Mouse (Mus musculus): ENCODE measurements around the gene Tctn1. TPM values are rescaled to one million over a fixed set of nuclear protein-coding genes. Genes with fewer than 3 reads are reported as not detected.
A peak's percentile ranks its signal among the peaks of the same experiment; 100 is the strongest.

Tctn1 gene
- 10 to 100 TPM; 12.7 to 13.6 TPM for total RNA-seq (2021)
- long read RNA-seq, experiment 1, partial matches to known transcripts = 0 of 1 reads
- long read RNA-seq, experiment 1, other reads (novel, unspliced or antisense) = 1 of 1 reads
- long read RNA-seq, experiment 2 = 0 reads

DNA sequence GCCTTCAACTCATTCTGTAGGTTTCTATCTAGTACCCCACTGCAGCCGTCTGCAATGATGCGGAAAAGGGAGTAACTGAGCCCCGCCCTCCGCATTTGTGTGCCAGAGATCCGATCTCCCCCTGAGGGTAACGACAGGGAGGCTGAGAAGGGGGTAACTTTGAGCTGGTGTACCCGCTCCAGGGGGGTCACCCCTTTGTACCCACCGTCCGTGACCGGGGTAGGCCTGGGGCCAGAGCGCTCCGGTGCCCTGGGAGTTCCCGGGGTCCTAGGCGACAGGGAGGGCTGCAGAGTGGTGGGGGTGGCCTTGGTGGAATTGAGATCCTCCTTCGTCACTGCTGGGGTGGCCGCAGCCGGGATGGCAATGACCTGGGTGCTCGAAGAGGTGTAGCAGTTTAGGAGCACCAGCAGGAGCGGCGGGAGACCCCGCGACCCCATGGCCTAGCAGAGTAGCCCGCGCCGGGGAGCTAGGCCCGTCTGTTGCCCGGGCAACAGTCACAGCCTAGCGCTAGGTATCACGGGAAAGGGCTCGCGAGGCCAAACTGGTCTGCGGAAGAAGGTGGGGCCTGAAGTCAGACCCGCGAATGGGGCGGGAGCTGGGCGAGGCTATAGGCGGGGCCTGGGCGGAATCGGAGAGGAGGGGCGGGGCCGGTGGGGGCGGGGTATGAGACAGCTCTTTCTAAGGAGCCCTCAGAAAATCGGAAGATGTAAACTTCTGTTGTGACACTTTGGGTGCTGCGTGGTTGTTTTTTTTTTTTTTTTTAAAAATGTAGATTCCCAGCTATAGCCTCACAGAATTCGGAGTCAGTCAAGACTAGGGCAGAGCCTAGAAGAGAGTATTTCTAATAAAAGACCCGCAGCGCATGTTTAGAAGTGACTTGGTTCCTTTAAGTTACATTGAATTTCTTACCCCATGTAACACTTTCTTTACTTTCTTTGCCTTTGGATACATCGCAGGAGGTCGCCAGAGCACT lies at the start of gene Tctn1:
TSS of gene Tctn1 (minus strand) at position 528 of the 973 bp plus-strand sequence.
- DNase-seq (ENCODE audit: low spot score in 2 of 2) = peak; percentile 75 to 85

DNA sequence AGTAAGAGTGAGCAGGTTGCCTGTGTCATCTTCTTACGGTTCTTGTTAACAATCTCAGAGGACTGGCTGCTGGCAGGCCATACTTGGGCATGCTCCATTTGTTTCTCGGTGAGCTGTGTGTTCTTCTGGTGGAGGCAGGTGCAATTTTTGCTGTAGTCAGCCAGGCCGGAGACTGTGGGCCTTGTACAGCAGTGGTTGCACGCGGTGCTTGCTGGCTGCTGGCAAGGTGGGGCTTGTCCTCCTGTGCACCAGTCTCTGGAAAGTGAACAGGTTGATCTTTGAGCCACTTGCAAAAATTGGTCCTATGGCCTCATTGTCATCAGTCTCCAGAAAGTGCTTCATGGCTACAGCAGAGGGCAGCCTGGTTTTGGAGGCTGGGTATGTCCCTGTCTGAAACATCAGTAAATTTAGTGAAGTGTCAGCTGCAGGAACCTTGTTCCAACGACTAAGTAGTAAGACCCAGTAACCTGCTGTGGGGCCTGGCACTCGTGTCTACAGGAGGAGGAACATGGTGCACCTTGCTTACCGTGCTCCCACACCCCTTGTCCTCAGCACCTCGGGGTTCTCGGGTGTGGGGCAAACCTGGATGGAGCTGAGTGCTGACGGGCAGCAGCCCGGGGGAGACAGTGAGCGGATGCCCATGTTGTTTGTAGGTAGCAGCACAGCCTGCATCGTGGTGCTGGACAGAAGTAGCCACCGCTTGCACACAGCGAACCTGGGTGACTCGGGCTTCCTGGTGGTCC lies 48.9 kb upstream of the Tctn1 start:
- DNase-seq (ENCODE audit: low spot score in 2 of 2) = no peak

DNA sequence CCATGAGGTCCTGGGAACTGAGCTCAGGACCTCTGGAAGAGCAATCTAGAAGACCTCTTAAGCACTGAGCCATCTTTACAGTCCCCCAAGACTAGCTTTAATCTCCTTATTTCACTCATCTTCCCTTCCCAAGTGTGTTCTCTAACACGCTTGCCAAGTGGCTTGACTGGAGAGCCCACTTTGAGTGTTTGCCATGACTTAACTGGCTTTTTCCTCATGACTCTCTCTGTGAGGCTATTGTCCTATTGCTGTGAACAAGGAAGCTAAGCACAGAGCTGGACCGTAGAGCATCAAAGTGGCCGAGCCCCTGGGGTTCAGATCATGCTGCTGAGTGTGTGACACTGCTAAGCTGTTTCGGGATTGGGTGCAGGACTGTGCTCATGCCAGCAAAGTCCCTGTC lies 48.1 kb upstream of the Tctn1 start:
- no peak for DNase-seq (ENCODE audit: low spot score in 2 of 2)

DNA sequence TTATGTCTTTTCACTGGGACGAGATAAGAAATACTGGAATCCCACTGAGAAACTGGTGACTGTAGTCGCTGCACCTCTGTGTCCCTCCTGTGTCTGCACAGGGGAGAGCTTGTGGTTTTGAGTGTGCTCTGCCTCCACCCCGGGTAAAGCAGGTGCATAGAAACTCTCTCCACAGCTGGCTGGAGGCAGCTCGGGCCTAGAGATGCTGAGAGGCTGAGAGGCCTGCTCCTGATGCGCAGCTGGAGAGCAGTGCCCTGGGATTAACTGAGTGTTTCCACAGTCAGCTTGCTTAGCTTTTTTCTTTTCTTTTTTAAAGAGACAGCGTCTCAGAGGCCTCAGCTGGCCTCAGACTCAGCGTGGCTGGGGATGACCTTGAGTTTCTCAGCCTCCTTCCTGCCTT lies 47.4 kb upstream of the Tctn1 start:
- DNase-seq (ENCODE audit: low spot score in 2 of 2) = no peak

DNA sequence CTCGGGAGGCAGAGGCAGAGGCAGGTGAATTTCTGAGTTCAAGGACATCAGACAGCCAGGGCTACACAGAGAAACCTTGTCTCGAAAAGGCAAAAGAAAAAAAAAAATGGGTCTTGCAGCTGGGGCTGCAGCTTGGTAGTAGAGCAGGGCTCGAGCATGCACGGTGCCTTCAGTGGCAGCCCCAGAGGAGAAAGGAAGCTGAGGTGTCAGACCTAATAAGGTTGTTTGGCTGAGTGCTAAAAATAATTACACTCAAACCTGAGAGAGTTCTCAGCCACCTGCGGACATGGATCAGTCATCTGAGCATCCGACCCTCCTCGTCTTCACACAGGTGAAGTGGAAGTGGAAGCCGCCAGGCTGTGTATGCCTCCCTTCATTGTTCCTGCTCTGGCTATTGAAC lies 46.4 kb upstream of the Tctn1 start:
- no peak for DNase-seq (ENCODE audit: low spot score in 2 of 2)

DNA sequence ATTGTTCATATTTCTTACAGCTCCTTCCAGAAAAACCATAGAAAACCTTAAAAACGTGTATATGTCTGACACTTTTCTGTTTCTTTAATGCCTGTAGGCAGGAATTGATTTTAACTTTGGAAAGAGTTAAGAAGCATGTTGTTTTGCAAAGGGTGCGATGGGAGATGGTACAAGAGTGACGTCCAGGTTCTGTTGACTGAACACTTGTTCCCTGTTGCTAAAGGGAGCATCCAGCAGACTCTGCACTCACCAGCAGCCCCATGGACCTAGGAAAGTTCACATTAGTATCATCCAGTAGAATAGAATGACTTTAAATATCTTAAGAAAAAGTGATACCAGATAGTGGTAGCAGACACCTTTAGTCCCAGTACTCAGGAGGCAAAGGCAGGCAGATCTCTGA lies 42.3 kb upstream of the Tctn1 start:
- no peak for DNase-seq (ENCODE audit: low spot score in 2 of 2)

DNA sequence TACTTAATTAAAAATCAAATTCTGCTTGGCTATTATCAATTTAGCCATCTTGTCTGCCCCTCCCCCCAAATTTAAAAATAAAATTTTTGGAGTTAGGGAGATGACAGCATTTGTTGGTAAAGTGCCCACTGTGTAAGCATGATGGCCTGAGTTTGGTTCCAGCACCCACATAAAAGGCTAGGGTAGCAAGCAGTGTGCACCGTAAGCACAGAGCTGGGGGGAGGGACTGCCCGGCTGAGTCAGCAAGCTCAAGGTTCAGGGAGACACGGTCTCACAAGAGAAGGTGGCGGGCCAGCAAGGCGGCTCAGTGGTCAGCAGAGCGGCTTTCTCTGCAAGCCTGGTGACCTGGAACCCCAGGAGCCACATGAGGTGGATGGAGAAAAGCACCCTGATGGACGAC lies 41.2 kb upstream of the Tctn1 start:
- DNase-seq (ENCODE audit: low spot score in 2 of 2) = no peak

DNA sequence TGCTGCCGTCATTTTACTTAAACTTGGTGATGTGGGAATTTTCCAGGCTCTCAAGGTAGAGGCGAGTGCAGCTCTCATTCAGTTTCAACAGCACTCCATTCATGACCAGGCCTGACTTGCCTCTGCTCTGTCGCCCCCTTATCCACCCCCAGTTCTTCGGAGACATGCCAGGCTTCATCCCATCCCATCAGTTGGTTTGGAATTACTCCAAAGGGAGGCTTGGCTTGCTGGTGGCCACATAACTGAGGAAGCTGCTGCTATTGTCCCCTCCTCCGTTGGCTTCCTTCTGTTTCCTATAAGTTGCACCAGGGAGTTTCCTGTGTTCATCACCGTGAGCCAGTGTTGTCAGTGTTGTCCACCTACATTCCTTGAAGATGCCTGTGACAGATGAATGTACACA lies 40.3 kb upstream of the Tctn1 start:
- no peak for DNase-seq (ENCODE audit: low spot score in 2 of 2)

DNA sequence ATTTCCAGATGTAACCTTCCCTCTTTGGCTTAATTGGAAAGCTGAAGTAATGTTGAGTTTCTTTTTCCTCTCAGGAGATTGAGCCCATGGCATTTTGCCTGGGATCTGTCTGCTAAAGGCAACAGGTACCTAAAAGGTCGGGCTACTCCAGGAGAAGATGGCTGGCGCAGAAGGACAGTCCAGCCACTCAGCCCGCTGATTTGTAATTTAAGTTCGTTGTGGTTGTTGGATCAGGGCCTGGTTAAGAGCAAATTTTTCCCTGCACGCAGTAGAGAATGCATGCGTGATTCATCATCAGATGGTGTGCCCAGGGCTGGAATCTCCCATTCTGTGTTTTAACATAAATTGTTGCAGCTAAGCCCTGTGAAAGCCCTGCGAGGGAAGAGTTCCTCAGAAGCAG lies 39.7 kb upstream of the Tctn1 start:
- DNase-seq (ENCODE audit: low spot score in 2 of 2) = no peak

DNA sequence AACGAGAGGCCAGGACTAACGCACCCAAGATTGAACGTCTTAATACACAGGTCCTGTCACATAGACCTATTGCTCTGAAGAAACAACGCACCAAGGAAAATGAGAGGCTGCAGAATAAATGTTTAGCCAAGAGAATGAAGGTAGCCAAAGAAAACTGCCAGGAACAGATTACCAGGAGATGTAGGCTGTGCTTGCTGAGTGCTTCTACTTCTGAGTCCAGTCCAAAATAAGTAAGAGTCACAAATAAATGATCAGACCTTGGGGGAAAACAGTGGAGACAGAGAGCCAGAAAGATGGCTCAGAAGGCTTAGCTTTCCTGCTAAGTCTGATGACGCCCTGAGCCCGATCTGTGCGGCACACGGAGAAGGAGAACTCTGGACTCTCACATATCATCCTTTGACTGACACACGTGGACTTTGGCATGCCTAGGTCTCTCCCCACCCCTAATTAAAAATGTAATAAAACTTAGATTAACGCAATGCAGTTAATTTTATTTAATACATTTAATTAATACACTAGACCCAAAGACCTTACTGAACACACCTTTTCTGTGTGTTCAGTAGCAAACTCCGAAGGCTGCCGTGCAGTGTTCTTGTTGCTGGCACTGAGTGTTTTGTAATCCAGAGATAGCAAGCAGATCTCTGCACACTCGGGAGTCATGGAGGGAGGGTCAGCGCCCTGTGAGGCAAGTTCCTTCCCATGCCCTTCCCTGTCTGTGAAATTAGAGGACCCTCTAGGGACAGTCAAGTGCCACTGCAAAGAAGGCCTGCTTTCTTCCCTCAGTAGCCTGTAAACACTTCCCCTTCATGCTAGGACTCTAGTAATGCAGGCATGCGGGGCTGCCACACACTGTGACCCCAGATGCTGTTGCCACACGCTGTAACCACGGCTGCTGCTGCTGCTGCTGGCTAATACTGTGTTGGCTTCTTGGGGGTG lies 38.8 kb upstream of the Tctn1 start:
- no peak for DNase-seq (ENCODE audit: low spot score in 2 of 2)

DNA sequence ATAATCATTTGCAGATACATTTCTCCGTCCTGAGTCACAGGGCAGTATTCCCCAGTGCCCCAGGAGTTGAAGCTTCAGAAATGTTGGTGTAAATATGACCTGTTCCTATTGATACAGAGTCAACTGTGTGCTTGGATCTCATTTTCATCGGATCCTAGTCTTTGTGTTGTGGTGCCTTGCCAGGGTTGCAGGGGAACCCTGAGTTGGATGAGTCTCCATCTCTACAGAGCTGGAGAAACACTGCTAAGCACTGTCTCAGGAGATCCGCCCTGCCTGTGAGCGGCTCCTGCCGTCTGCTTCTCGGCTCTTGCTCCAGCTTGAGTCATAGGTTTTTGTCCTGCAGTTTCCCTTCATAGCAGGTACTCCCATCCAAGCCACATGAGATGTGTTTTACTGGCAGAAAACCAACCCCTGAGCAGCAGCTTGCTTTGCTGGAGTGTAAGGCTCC lies 35.8 kb upstream of the Tctn1 start:
- DNase-seq (ENCODE audit: low spot score in 2 of 2) = no peak

DNA sequence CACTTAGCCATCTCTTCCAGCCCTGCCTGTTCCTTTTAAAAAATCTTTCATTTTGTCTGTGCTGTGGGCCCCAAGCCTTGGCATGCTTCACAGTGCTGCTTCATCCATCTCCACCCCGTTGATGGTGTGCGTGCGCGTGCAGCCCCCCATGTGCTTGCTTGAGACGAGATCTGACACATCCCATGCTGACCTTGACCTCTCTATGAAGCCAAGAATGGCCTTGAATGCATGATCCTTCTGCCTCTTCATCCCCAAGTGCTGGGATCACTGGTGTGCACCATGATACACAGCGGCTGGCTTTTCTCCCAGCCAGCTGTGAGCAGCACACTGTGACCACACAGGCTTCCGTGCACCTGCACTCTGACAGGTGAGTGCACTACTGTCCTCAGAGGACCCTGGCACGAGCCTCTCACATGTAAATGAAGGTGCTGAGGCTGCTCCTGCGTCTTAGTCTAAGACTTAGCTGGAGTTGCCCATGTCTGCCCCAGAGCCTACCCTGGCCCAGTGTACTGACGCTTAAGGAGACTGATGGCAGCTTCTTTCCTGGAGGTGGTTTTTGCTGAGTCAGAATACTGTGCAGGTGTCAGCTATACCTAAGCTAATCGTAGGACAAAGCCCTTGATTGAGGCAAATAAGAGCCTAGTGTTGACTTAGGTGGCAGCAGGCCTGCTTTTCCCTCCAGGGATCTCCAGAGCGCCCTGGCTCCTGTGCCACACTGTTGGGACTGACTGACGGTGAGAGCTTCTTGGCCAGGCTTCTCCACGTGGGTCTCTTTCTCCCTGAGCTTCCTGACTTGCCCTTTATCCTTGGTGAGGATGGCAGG lies 31.1 kb upstream of the Tctn1 start:
- DNase-seq (ENCODE audit: low spot score in 2 of 2) = no peak

DNA sequence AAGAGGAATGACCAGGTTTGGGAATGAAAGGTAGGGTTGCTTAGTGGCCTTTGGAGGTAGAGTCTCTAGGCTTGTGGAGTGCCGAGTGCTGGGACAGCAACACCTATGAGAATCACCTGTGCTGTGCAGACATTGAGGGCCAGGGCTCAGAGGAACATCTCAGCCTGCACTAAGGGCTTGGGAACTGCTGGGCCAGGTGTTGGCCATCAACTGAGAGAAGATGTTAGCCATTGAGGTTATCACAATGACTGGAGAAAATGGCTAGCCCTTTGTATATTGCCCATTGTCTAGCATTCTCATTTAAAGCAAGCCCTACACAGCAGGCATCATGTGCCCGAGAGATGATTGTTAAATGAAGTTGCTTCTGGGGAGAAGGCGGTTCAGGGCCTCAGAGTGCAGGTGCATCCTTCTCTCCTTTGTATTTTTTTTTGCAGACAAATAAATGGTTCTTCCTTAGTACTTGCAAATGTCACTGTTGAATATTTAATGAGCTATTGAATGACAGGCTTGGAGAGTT lies 30.0 kb upstream of the Tctn1 start:
- DNase-seq (ENCODE audit: low spot score in 2 of 2) = no peak

DNA sequence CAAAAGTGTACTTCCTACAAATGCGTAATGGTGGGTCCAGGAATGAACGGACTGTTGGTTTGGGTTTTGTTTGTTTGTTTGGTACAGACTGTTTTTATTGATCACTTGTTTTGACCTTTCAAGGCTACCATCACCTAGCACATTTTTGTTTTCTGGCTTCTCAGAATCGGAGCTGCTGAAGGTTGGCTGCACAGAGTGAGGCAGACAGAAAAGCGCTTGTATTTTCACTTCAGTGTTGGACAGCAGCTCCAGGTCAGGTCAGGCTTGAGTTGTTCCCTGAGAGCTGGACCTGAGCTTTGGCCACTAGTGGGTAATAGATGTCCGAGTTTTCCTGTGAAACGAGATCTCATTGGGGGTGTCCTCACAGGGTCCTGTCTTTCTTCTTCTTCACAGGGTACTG lies 28.9 kb upstream of the Tctn1 start:
- no peak for DNase-seq (ENCODE audit: low spot score in 2 of 2)

DNA sequence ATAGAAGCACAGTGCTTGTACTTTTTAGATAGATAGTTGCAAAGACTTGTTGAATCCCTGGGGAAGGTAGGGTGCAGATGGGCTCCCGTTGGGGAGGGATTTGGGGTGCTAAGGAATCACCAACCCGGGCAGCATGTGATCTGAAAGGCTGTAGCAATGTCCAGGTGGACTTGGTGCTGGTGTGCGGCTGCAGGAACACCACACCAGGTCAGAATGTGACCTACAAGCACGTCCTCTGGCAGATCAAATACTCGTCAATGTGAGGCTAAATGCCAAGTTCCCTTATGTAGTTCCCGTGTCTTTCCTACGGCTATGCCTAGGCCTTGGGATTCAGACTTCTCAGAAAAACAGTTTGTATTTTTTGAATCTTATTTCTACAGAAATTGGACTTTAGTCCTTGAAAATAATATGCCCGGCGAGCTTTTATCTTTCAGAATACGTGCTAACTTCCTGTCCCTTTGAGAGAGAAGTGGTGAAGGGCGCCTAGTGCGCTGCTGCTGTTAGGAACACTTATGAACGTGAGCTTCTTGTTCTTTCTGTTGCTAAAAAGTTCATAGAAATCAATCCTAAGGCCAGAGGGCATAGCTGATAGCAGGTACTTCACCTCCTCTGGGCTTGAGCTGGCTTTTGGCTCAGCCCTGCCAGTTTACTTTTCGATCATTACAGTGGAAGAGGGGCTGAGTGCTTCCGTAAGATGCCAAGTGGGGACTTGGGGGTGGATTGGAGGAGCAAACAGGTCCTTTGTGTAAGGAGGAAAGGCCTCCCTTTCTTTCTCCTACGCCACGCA lies 27.5 kb upstream of the Tctn1 start:
- DNase-seq (ENCODE audit: low spot score in 2 of 2) = no peak

DNA sequence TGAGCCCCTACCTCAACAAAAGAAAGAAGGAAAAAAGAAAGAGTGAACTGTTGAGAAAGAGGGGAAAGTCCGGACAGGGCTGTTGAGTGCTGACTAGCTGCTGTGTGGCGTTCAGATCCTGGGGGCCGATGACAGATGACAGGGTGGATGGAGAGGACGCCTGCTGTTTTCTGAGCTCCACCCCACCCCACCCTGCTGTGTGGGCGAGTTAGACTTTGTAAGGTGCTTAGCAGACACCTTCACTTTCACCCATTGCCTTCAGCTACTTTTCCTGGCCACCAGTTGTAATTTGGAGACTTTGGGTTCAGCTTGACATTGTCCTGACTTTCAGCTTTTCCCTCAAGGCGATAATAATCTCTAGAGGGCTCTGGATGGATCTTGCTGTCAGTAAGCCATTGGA lies 26.9 kb upstream of the Tctn1 start:
- DNase-seq (ENCODE audit: low spot score in 2 of 2) = no peak

DNA sequence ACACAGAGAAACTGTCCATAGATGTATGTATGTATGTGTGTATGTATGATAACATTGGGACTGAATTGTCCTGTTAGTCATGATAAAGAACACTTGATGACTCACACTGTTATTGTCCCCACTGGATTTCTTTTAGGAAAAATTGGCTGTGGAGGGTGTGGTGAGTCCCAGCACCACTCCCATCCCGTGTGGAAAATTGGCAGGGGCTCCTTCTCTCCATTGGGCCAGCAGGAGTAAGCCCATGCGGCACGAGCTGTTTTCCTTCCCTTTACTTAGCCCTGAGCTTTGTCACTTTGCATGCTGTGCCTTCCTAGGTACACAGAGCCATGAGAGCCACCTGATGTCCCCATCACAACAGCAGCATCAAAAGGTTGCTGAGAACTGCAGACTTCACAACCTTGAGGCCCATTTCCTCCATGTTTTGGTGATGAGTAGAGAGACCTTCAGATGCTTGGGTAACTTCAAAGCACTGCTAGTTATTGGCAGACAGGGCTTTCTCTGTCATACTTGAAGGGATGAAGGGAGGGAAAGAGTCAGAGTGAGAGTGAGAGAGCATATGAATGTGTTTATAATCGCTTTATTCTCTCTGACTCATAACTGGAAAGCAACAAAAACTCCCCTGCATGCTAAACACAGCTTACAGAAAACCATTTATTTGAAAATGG lies 24.0 kb upstream of the Tctn1 start:
- DNase-seq (ENCODE audit: low spot score in 2 of 2) = no peak

DNA sequence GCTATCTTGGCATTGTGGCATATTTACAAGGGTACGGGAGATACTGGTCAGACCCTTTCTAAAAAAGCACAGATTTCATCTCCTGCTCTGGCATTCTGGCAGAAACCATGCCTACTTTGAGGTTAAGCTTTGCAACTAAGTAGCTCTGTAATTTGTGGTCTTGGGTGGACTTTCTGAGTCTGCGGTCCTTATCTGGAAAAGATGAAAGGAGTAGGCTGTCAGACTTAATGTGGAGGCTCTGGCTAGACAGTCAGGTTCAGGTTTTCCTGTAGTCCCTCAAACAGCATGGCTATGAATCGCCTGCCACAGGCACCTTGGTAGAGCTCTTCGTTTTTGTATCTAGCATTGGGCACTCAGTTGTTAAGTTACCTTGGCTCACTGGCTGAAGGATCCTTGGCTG lies 22.8 kb upstream of the Tctn1 start:
- no peak for DNase-seq (ENCODE audit: low spot score in 2 of 2)

DNA sequence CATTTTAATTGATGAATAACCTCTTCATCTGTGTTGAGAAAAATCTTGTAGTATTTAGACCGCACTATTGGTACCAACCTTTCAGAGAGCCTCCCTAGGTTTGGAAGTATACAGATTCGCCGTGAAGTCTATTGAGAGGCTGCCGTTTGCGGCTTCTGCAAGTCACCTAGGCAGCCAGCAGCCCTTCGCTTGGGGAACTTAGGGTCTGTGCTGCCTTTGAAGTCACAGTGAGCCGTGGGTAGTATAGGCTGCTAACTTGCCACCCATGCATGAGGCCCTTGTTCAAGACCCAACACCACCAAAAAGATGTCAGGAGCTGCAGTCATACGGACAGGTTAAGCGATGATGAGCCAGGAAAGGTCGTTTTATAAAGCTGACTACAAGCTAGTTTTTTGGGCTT lies 21.9 kb upstream of the Tctn1 start:
- DNase-seq (ENCODE audit: low spot score in 2 of 2) = no peak

Data from layer of hippocampus, postnatal 14 days (tissue).